Mouse (Mus musculus): Measurements from ENCODE around the gene Bud31.

- TF ChIP-seq CTCF (IDR thresholded peaks at IDR 0.05; ENCODE audit: extremely low read depth, insufficient read depth, insufficient read length, insufficient replicate concordance) (no peak), POLR2A (IDR thresholded peaks at IDR 0.05; ENCODE audit: low read depth, low read length) (no peak)
These were observed 19.2 kb upstream of the Bud31 start for GRCm38 (mm10) chr5:145120921-145121320.
